Mouse (Mus musculus) testis, adult 2 months (tissue): Measurements from ENCODE around the gene Amacr.

Source experiments
- CTCF ChIP-seq: fragments of 200-500 bp; IDR thresholded peaks from 2 replicates; pipeline ENCODE4 v1.5.1; 2012; ENCODE audit warnings: low read depth, mild to moderate bottlenecking, inconsistent platforms, low read length, moderate library complexity; ENCODE audit not compliant: control insufficient read depth, insufficient read depth, insufficient replicate concordance
- POLR2A ChIP-seq: fragments of 200-500 bp; IDR thresholded peaks from 2 replicates; pipeline ENCODE4 v1.6.1; 2012; ENCODE audit warnings: low read depth, mild to moderate bottlenecking, inconsistent platforms, low read length, moderate library complexity; ENCODE audit not compliant: control insufficient read depth

GRCm38 (mm10) chr15:10991566-10991965 is 10.0 kb downstream of the Amacr start:
- TF ChIP-seq CTCF = no peak
- TF ChIP-seq POLR2A = no peak
